ENCODE assay signal across 15 mouse cellular contexts in genomic region chrX:70362985-70363384, GRCm38 (mm10). TPM values are rescaled to one million over a fixed set of nuclear protein-coding genes. Genes with fewer than 3 reads are reported as not detected.
DNase-seq lines count a peak whose midpoint lies in the region; ATAC-seq lines count a peak whose summit lies in the region.
"Had no signal": no experiment of that assay in that cellular context is flagged by ENCODE, and none has a peak within 500 bp of the region (broad histone marks: within the 10 kb centered on the region; RNA-seq: fewer than 3 reads in every experiment).

No protein-coding gene starts in this region.

- H3K4me1 ChIP-seq in forebrain, embryonic 12.5 days, result no peaks in the 10 kb centered on the region
- H3K4me1 ChIP-seq in forebrain, embryonic 11.5 days (replicated peaks; ENCODE audit: control insufficient read depth, insufficient read depth, low read length), result no peaks in the 10 kb centered on the region
- H3K4me1 ChIP-seq in neural tube, embryonic 14.5 days (ENCODE audit: control insufficient read depth, insufficient read depth, low read length), result no peaks in the 10 kb centered on the region
- H3K4me1 ChIP-seq: liver, embryonic 15.5 days had no signal

- 89% methylated on average over 7 of the region's 7 CpGs for WGBS in forebrain, embryonic 12.5 days
- 94% methylated on average over 7 of the region's 7 CpGs for WGBS in forebrain, embryonic 11.5 days
- WGBS in neural tube, embryonic 14.5 days, result 92% methylated on average over 7 of the region's 7 CpGs

- no peaks in the 10 kb centered on the region for H3K27me3 ChIP-seq in forebrain, embryonic 12.5 days
- H3K27me3 ChIP-seq in forebrain, embryonic 11.5 days (ENCODE audit: control insufficient read depth, insufficient read depth, low read length), result no peaks in the 10 kb centered on the region
- no peaks in the 10 kb centered on the region for H3K27me3 ChIP-seq in neural tube, embryonic 14.5 days (ENCODE audit: control insufficient read depth, insufficient read depth, low read length)
- H3K27me3 ChIP-seq: embryonic facial prominence, embryonic 15.5 days; heart, embryonic 13.5 days; liver, embryonic 15.5 days had no signal

- no peak for DNase-seq in forebrain, embryonic 11.5 days (ENCODE audit: low spot score)
- DNase-seq in lung, postnatal 25 days (ENCODE audit: low spot score), result peak; percentile 41
- no peak for DNase-seq in lung, postnatal 10 days
- peak; percentile 16 to 27 for DNase-seq in frontal cortex, postnatal 36 days (ENCODE audit: low spot score in 2 of 2)
- no peak for DNase-seq in c-Kit-positive CD71-positive TER-119-positive erythroid progenitor cells, embryonic 14.5 days (ENCODE audit: low spot score)
- no peak for DNase-seq in retina, embryonic 14.5 days (ENCODE audit: low spot score)
- DNase-seq: adrenal gland, postnatal 10 days; kidney, postnatal 25 days; thymus, adult 2 months had no signal

- peaks cover 11% of the 10 kb centered on the region; the same call in 1 of the 2 replicates for H3K36me3 ChIP-seq in forebrain, embryonic 12.5 days (replicated peaks)
- H3K36me3 ChIP-seq in forebrain, embryonic 11.5 days (ENCODE audit: control insufficient read depth, insufficient read depth, low read length), result no peaks in the 10 kb centered on the region
- H3K36me3 ChIP-seq in neural tube, embryonic 14.5 days (ENCODE audit: control insufficient read depth, insufficient read depth, low read length), result 0 out of 2 replicates have a peak, but pooled peaks cover 9% of the 10 kb centered on the region
- H3K36me3 ChIP-seq: liver, embryonic 15.5 days had no signal

- H3K27ac ChIP-seq in forebrain, embryonic 12.5 days, result no peak overlapping the region
- H3K27ac ChIP-seq in forebrain, embryonic 11.5 days (ENCODE audit: low read depth, low read length), result no peak overlapping the region
- no peak overlapping the region for H3K27ac ChIP-seq in neural tube, embryonic 14.5 days (ENCODE audit: low read depth, low read length)
- H3K27ac ChIP-seq: embryonic facial prominence, embryonic 15.5 days; heart, embryonic 13.5 days; liver, embryonic 15.5 days had no signal

- H3K9me3 ChIP-seq in forebrain, embryonic 12.5 days, result no peaks in the 10 kb centered on the region
- H3K9me3 ChIP-seq in forebrain, embryonic 11.5 days (ENCODE audit: control insufficient read depth, low read length), result no peaks in the 10 kb centered on the region
- H3K9me3 ChIP-seq in neural tube, embryonic 14.5 days (ENCODE audit: control insufficient read depth, low read length), result no peaks in the 10 kb centered on the region
- H3K9me3 ChIP-seq: embryonic facial prominence, embryonic 15.5 days; heart, embryonic 13.5 days; liver, embryonic 15.5 days had no signal

- peak overlapping the region; percentile 47; the same call in 1 of the 2 replicates for H3K4me2 ChIP-seq in forebrain, embryonic 12.5 days
- no peak overlapping the region for H3K4me2 ChIP-seq in forebrain, embryonic 11.5 days (ENCODE audit: low read depth, low read length, severe bottlenecking)
- peak overlapping the region; percentile 53 for H3K4me2 ChIP-seq in neural tube, embryonic 14.5 days (ENCODE audit: low read depth, low read length)
- H3K4me2 ChIP-seq: liver, embryonic 15.5 days had no signal

- H3K9ac ChIP-seq in forebrain, embryonic 12.5 days, result no peak overlapping the region
- H3K9ac ChIP-seq in forebrain, embryonic 11.5 days (ENCODE audit: low read length), result no peak overlapping the region
- no peak overlapping the region for H3K9ac ChIP-seq in neural tube, embryonic 14.5 days (replicated peaks; ENCODE audit: low read depth, low read length)
- H3K9ac ChIP-seq: embryonic facial prominence, embryonic 15.5 days; heart, embryonic 13.5 days; liver, embryonic 15.5 days had no signal

- no peak for ATAC-seq in forebrain, embryonic 12.5 days (ENCODE audit: low FRiP score)
- ATAC-seq in forebrain, embryonic 11.5 days (replicated peaks; ENCODE audit: low FRiP score), result no peak
- no peak for ATAC-seq in neural tube, embryonic 14.5 days (ENCODE audit: low read depth)
- ATAC-seq: inflammation-experienced regulatory T-cells, adult 6 months had no signal

- H3K4me3 ChIP-seq in forebrain, embryonic 12.5 days (replicated peaks), result no peak overlapping the region
- H3K4me3 ChIP-seq in forebrain, embryonic 11.5 days (ENCODE audit: low read depth, low read length), result no peak overlapping the region
- no peak overlapping the region for H3K4me3 ChIP-seq in neural tube, embryonic 14.5 days (ENCODE audit: low read depth, low read length)
- H3K4me3 ChIP-seq: embryonic facial prominence, embryonic 15.5 days; heart, embryonic 13.5 days; liver, embryonic 15.5 days had no signal

RNA-seq across cellular contexts. Expression of gene Ids, which starts 1.9 kb away (rescaled TPM):
- polyA plus RNA-seq in forebrain, embryonic 12.5 days (2016; fragmentation: Nextera tagmentation; extraction: Ambion mirVana), result 5.4 and 5.5 TPM in 2 replicates
- 2.6 and 2.7 TPM in 2 replicates for polyA plus RNA-seq in forebrain, embryonic 11.5 days (2014; fragmentation: Nextera tagmentation; extraction: Ambion mirVana)
- polyA plus RNA-seq in neural tube, embryonic 14.5 days (2014; fragmentation: Nextera tagmentation; extraction: Ambion mirVana), result 18.4 and 19.0 TPM in 2 replicates

RNA-seq across cellular contexts. Expression of gene 1110012L19Rik, which starts 22.7 kb away (rescaled TPM):
- polyA plus RNA-seq in forebrain, embryonic 12.5 days (2016; fragmentation: Nextera tagmentation; extraction: Ambion mirVana), result 27.0 and 30.7 TPM in 2 replicates
- polyA plus RNA-seq in forebrain, embryonic 11.5 days (2014; fragmentation: Nextera tagmentation; extraction: Ambion mirVana), result 22.3 and 26.5 TPM in 2 replicates
- 34.2 and 45.9 TPM in 2 replicates for polyA plus RNA-seq in neural tube, embryonic 14.5 days (2014; fragmentation: Nextera tagmentation; extraction: Ambion mirVana)

Comparison
In these comparisons a context has a peak if more than half of its experiments do, and no peak if none do; other contexts are left out.
1. DNase-seq: peak in lung, postnatal 25 days (single experiment) and frontal cortex, postnatal 36 days (2 of 2); none in forebrain, embryonic 11.5 days (single experiment), lung, postnatal 10 days (single experiment), c-Kit-positive CD71-positive TER-119-positive erythroid progenitor cells, embryonic 14.5 days (single experiment) and retina, embryonic 14.5 days (single experiment).